Mouse (Mus musculus): ENCODE results near the gene Narfl. TPM values are rescaled to one million over a fixed set of nuclear protein-coding genes. Genes with fewer than 3 reads are reported as not detected.

Narfl gene
- polyA plus RNA-seq, 1 experiment from 2014 or later, result 23.9 TPM

- Histone ChIP-seq H3K4me2 (replicated peaks) (no peak overlapping the region), H3K9ac (no peak overlapping the region), H3K36me3 (no peaks in the 10 kb centered on the region), H3K4me1 (peaks cover 10% of the 10 kb centered on the region; the same call in 1 of the 2 replicates), H3K4me3 (no peak overlapping the region), H3K27me3 (peaks cover 9% of the 10 kb centered on the region; the same call in 1 of the 2 replicates), H3K9me3 (no peaks in the 10 kb centered on the region), H3K27ac (no peak overlapping the region)
- ATAC-seq (ENCODE audit: insufficient number of reproducible peaks, insufficient read depth, low FRiP score, low TSS enrichment), result no peak
- 89% methylated on average over 4 of the region's 4 CpGs for WGBS
Measured at GRCm38 (mm10) chr17:25748238-25748637, 25.3 kb upstream of the Narfl start.

GRCm38 (mm10) chr17:25749314-25749713, 24.3 kb upstream of the Narfl start:
- Histone ChIP-seq H3K9me3 (no peaks in the 10 kb centered on the region), H3K4me2 (replicated peaks) (no peak overlapping the region), H3K4me3 (no peak overlapping the region), H3K27ac (no peak overlapping the region), H3K4me1 (peaks cover 10% of the 10 kb centered on the region; the same call in 1 of the 2 replicates), H3K36me3 (no peaks in the 10 kb centered on the region), H3K27me3 (peaks cover 6% of the 10 kb centered on the region; the same call in 1 of the 2 replicates), H3K9ac (no peak overlapping the region)
- no peak for ATAC-seq (ENCODE audit: insufficient number of reproducible peaks, insufficient read depth, low FRiP score, low TSS enrichment)
- 76% methylated on average over 6 of the region's 6 CpGs for WGBS

- Histone ChIP-seq H3K4me1 (peaks cover 16% of the 10 kb centered on the region), H3K36me3 (no peaks in the 10 kb centered on the region), H3K27ac (no peak overlapping the region), H3K4me2 (replicated peaks) (no peak overlapping the region), H3K9me3 (no peaks in the 10 kb centered on the region), H3K27me3 (no peaks in the 10 kb centered on the region), H3K9ac (no peak overlapping the region), H3K4me3 (no peak overlapping the region)
- 48% methylated on average over 5 of the region's 5 CpGs for WGBS
- no peak for ATAC-seq (ENCODE audit: insufficient number of reproducible peaks, insufficient read depth, low FRiP score, low TSS enrichment)
Measured at GRCm38 (mm10) chr17:25751446-25751845, 22.1 kb upstream of the Narfl start.

GRCm38 (mm10) chr17:25754241-25754640, 19.3 kb upstream of the Narfl start, which contains the start of gene Msln:
Gene Msln, minus strand, starts transcription at chr17:25754378.
- Histone ChIP-seq H3K27me3 (no peaks in the 10 kb centered on the region), H3K4me1 (peaks cover 16% of the 10 kb centered on the region), H3K9me3 (no peaks in the 10 kb centered on the region), H3K27ac (no peak within 1 kb of the TSS), H3K36me3 (no peaks in the 10 kb centered on the region), H3K9ac (no peak within 1 kb of the TSS), H3K4me2 (replicated peaks) (no peak within 1 kb of the TSS), H3K4me3 (no peak within 1 kb of the TSS)
- 85% methylated on average over 9 of the region's 9 CpGs for WGBS
- ATAC-seq (ENCODE audit: insufficient number of reproducible peaks, insufficient read depth, low FRiP score, low TSS enrichment), result no peak

- ATAC-seq (ENCODE audit: insufficient number of reproducible peaks, insufficient read depth, low FRiP score, low TSS enrichment), result no peak
Measured at GRCm38 (mm10) chr17:25755086-25755485, 18.5 kb upstream of the Narfl start.

GRCm38 (mm10) chr17:25755627-25756377, 17.8 kb upstream of the Narfl start:
- no peak; the same call in 1 of the 2 replicates for ATAC-seq (ENCODE audit: insufficient number of reproducible peaks, insufficient read depth, low FRiP score, low TSS enrichment)
- peaks cover 16% of the 10 kb centered on the region for H3K4me1 ChIP-seq
- 33% methylated on average over 4 of the region's 4 CpGs for WGBS
- H3K27ac ChIP-seq, result no peak overlapping the region
- H3K9ac ChIP-seq, result 0 out of 2 replicates have a peak overlapping the region, but pooled peaks have one; percentile 20
- no peak overlapping the region for H3K4me2 ChIP-seq (replicated peaks)
- no peaks in the 10 kb centered on the region for H3K27me3 ChIP-seq
- no peaks in the 10 kb centered on the region for H3K36me3 ChIP-seq
- no peaks in the 10 kb centered on the region for H3K9me3 ChIP-seq
- no peak overlapping the region for H3K4me3 ChIP-seq

More at GRCm38 (mm10) chr17:25755086-25755485, 18.5 kb upstream of the Narfl start:
- peaks cover 16% of the 10 kb centered on the region for H3K4me1 ChIP-seq
- no peak overlapping the region for H3K4me2 ChIP-seq (replicated peaks)
- no peaks in the 10 kb centered on the region for H3K27me3 ChIP-seq
- H3K9me3 ChIP-seq, result no peaks in the 10 kb centered on the region
- H3K9ac ChIP-seq, result no peak overlapping the region
- H3K27ac ChIP-seq, result no peak overlapping the region
- H3K4me3 ChIP-seq, result no peak overlapping the region
- 82% methylated on average over 4 of the region's 4 CpGs for whole genome bisulfite sequencing
- no peaks in the 10 kb centered on the region for H3K36me3 ChIP-seq

- Histone ChIP-seq H3K4me3 (no peak overlapping the region), H3K9me3 (no peaks in the 10 kb centered on the region), H3K4me2 (replicated peaks) (no peak overlapping the region), H3K27ac (no peak overlapping the region), H3K36me3 (no peaks in the 10 kb centered on the region), H3K27me3 (no peaks in the 10 kb centered on the region), H3K9ac (no peak overlapping the region), H3K4me1 (peaks cover 10% of the 10 kb centered on the region)
- ATAC-seq (ENCODE audit: insufficient number of reproducible peaks, insufficient read depth, low FRiP score, low TSS enrichment), result no peak
- 78% methylated on average over 9 of the region's 9 CpGs for WGBS
Measured at GRCm38 (mm10) chr17:25756378-25757242, 17.0 kb upstream of the Narfl start.

- Histone ChIP-seq H3K27ac (no peak overlapping the region), H3K4me1 (peaks cover 6% of the 10 kb centered on the region), H3K27me3 (no peaks in the 10 kb centered on the region), H3K4me2 (replicated peaks) (no peak overlapping the region), H3K4me3 (no peak overlapping the region), H3K9me3 (no peaks in the 10 kb centered on the region), H3K36me3 (no peaks in the 10 kb centered on the region), H3K9ac (no peak overlapping the region)
- ATAC-seq (ENCODE audit: insufficient number of reproducible peaks, insufficient read depth, low FRiP score, low TSS enrichment), result no peak
- 55% methylated on average over 3 of the region's 3 CpGs for WGBS
Measured at GRCm38 (mm10) chr17:25757691-25758090, 15.9 kb upstream of the Narfl start.

- no peaks in the 10 kb centered on the region for H3K27me3 ChIP-seq
- H3K36me3 ChIP-seq, result no peaks in the 10 kb centered on the region
- peaks cover 6% of the 10 kb centered on the region for H3K4me1 ChIP-seq
- no peaks in the 10 kb centered on the region for H3K9me3 ChIP-seq
- no peak for ATAC-seq (ENCODE audit: insufficient number of reproducible peaks, insufficient read depth, low FRiP score, low TSS enrichment)
- WGBS, result 84% methylated on average over 8 of the region's 8 CpGs
- no peak overlapping the region for H3K27ac ChIP-seq
- no peak overlapping the region for H3K9ac ChIP-seq
- H3K4me2 ChIP-seq (replicated peaks), result no peak overlapping the region
- H3K4me3 ChIP-seq, result no peak overlapping the region
Measured at GRCm38 (mm10) chr17:25760148-25760547, 13.4 kb upstream of the Narfl start.

GRCm38 (mm10) chr17:25761561-25761970, 12.0 kb upstream of the Narfl start:
- Histone ChIP-seq H3K4me2 (replicated peaks) (no peak overlapping the region), H3K36me3 (no peaks in the 10 kb centered on the region), H3K9me3 (no peaks in the 10 kb centered on the region), H3K4me3 (no peak overlapping the region), H3K4me1 (no peaks in the 10 kb centered on the region), H3K27me3 (peaks cover 8% of the 10 kb centered on the region; the same call in 1 of the 2 replicates), H3K9ac (no peak overlapping the region), H3K27ac (no peak overlapping the region)
- 44% methylated on average over 4 of the region's 4 CpGs for WGBS
- no peak for ATAC-seq (ENCODE audit: insufficient number of reproducible peaks, insufficient read depth, low FRiP score, low TSS enrichment)

GRCm38 (mm10) chr17:25762591-25762990, 11.0 kb upstream of the Narfl start:
- Histone ChIP-seq H3K4me2 (replicated peaks) (no peak overlapping the region), H3K9ac (no peak overlapping the region), H3K27me3 (peaks cover 10% of the 10 kb centered on the region; the same call in 1 of the 2 replicates), H3K36me3 (no peaks in the 10 kb centered on the region), H3K4me3 (no peak overlapping the region), H3K9me3 (no peaks in the 10 kb centered on the region), H3K27ac (no peak overlapping the region), H3K4me1 (no peaks in the 10 kb centered on the region)
- 32% methylated on average over 3 of the region's 3 CpGs for WGBS
- ATAC-seq (ENCODE audit: insufficient number of reproducible peaks, insufficient read depth, low FRiP score, low TSS enrichment), result no peak
